Mouse (Mus musculus) left cerebral cortex, adult 6 months (tissue): Measurements from ENCODE around the gene 1700015F17Rik. TPM values are rescaled to one million over a fixed set of nuclear protein-coding genes. Genes with fewer than 3 reads are reported as not detected.

Source experiments
- long read RNA-seq, 2 experiments: library from polyadenylated mRNA; unstranded; transcript quantifications; one replicate each; pipeline ENCODE4 v2.0.0; 2019 to 2020
- polyA plus RNA-seq: library from polyadenylated mRNA; unstranded; fragments of <200 nt; fragmentation: Nextera tagmentation; gene quantifications from 2 replicates; pipeline ENCODE4 v1.2.3, GENCODE M21; 2021

1700015F17Rik gene
- polyA plus RNA-seq = 0.75 and 1.2 TPM in 2 replicates
- long read RNA-seq, experiment 1 = 0 reads
- long read RNA-seq, experiment 2, partial matches to known transcripts = 0 of 1 reads
- long read RNA-seq, experiment 2, other reads (novel, unspliced or antisense) = 1 of 1 reads

GRCm38 (mm10) chr5:5479043-5479442 is at the start of gene 1700015F17Rik:
TSS of gene 1700015F17Rik (minus strand) at chr5:5479143.

GRCm38 (mm10) chr5:5514196-5515076 is 35.5 kb upstream of the 1700015F17Rik start, which contains the start of gene Cldn12:
TSS of gene Cldn12 (minus strand) at chr5:5514958.

GRCm38 (mm10) chr5:5419992-5420455 is 58.9 kb downstream of the 1700015F17Rik start, which contains the start of gene Cdk14:
TSS of gene Cdk14 (minus strand) at chr5:5420312.

Other genes starting within 250 kb of the 1700015F17Rik start
- gene Cdk14, start 58.8 kb downstream of the 1700015F17Rik start, polyA plus RNA-seq = 56.0 and 68.0 TPM in 2 replicates
- 15.5 and 18.9 TPM in 2 replicates for gene Cldn12, start 35.8 kb upstream of the 1700015F17Rik start, polyA plus RNA-seq
- gene Gtpbp10, start 80.4 kb upstream of the 1700015F17Rik start, polyA plus RNA-seq = 4.0 and 5.2 TPM in 2 replicates
- gene Gm8773, start 94.7 kb upstream of the 1700015F17Rik start, polyA plus RNA-seq = 0.16 and 0.51 TPM in 2 replicates
- gene Cfap69, start 185.1 kb upstream of the 1700015F17Rik start, polyA plus RNA-seq = 4.5 and 5.9 TPM in 2 replicates
- gene Steap2, start 215.4 kb upstream of the 1700015F17Rik start, polyA plus RNA-seq = 3.5 and 5.4 TPM in 2 replicates